Mouse (Mus musculus) central nervous system, embryonic 11.5 days (tissue): Measurements from ENCODE around the gene Arg2. TPM values are rescaled to one million over a fixed set of nuclear protein-coding genes. Genes with fewer than 3 reads are reported as not detected.

Experiments
- polyA plus RNA-seq: library from polyadenylated mRNA; depleted of rRNA; stranded (reverse); fragments of >200 nt; gene quantifications from 2 replicates; pipeline ENCODE4 v1.2.3, GENCODE M21; 2012; rRNA removed

Arg2 gene
- polyA plus RNA-seq = 1.4 and 3.2 TPM in 2 replicates

DNA sequence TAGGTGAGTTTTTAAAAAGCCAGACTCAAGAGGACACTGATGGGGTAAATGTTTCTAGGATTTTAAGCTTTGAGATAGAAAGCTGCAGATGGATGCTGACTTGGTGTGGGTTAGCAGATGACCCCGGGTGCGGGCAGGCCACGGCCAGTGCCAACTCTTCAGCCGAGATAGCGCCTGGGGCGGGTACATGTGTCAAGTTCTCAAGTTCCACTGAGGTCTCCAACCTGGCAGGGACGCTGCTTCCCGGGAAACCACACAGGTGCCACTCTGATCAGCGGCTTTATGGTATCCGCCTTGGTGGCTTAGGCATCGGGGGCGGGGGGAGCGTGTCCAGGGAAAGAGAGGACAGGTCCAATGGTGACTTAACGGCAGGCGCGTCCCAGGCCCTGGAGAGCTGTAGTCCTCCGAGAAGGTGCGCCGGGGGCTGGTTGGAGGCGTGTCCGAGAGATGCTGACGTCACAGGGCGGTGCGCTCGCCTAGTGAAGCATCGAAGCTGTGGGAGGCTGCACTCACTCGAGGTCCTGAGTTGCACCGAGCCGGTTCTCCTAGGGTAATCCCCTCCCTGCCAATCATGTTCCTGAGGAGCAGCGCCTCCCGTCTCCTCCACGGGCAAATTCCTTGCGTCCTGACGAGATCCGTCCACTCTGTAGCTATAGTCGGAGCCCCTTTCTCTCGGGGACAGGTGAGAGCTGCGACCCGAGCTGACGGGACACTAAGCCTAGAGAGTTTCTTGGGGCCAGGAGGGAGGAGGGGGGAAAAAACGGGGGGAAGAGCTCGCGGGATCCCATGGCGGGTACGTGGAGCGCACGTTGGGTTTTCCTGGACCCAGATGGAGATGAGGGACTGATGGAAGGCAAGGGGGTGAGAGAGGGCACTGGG is at the start of gene Arg2:
Gene Arg2, plus strand, starts transcription at position 479 of the 879 bp plus-strand sequence.

DNA sequence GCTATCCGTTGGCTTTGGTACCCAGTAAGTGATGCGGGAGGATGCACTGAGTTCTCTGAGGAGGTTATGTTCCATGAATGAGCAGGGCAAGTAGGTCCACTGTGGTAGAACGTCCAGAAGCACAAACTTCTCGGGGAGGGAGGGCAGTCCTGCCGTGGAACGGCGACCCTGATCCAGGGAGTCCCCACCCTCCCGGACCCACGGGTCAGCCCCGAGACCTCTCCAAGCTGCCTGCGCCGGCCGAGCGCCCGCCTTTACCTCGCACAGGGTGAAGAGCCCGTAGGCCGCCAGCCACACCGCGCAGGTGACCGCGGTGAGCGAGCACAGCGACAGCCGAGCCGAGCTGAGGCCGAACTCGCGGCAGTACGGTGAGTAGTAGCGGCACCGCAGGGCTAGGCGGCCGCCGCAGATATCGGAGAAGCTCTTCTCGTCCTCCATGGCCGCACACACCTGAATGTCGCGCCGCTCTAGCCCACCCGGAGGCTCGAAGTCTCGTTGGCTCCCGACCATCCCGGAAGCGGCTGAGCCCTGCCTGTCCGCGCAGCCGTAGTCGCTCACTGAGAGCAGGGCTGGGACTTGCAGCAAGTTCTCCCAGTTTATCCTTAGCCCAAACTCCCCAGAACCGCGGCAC is 41.3 kb upstream of the Arg2 start, which contains the start of gene Pigh:
Gene Pigh, minus strand, starts transcription at position 470 of the 631 bp plus-strand sequence.

DNA sequence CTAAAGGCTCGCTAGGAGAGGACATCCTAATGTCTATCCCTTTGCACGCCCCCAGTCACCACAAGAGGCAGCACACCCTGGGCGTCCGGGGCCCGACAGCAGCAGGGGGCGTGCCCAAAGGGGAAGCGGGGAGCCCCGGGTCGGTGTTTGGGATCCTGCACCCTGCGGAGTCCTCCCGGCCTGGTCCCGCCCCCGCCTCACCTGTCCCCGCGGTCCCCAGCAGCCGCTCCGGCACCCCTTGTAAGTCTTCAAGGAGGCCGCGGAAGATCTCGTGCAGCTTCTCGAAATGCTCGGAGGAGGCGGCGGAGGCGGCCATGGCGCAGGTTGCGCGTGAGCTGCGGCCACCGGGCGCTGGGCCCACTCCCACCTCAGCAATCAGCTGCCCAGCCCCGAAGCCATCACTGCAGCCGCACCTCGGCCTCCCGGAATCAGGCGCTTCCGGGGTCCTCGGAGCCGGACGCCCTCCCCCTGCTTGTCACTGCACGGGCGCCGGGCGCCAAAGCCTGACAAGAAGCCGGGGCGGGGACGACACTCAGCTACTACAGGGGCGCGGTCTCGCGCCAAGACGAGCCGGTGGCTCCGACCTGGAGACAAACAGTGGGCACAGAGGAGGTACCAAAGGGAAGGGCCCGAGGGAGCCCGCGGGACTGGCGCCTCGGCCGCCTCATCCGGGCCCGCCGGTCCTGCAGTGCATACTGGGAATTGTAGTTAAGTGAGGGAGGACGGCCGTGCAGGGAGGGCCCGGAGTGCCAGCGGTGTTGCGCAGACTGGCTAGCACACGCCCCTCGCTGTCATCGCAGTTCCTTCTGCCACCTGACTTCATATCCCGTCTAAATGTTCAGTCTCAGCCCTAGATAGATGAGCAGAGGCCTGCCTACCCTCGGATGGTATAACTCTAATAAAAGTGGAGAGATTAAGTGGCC is 41.7 kb downstream of the Arg2 start, which contains the start of gene Vti1b:
Gene Vti1b, minus strand, starts transcription at position 649 of the 923 bp plus-strand sequence.

DNA sequence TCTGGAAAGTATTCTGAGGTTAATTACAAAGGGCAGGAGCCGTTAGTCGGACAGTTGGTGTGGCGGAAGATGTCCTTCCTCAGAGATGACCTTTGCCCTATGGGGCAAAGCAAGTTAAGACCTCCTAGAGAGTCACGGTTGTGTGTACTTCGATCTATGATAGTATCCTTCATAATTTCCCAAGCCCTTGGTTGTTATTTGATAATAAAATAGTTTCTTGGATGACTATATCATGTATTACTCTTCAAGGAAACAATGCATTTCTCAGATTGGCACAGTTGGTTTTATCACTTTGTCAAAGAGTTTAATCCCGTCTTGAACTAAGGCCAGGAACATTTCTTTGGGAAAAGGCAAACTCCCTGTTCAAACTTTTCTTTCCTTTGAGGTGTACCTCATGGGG is 61.6 kb downstream of the Arg2 start, which contains the start of gene Rdh11:
Gene Rdh11, minus strand, starts transcription at position 101 of the 400 bp plus-strand sequence.

Other genes with a start within 250 kb of the Arg2 start
- gene Plek2, start 223.8 kb upstream of the Arg2 start, polyA plus RNA-seq = 1.7 and 3.0 TPM in 2 replicates
- 6.2 and 9.2 TPM in 2 replicates for gene Tmem229b, start 123.2 kb upstream of the Arg2 start, polyA plus RNA-seq
- 6.5 and 8.6 TPM in 2 replicates for gene Plekhh1, start 101.6 kb upstream of the Arg2 start, polyA plus RNA-seq
- 10.2 and 19.0 TPM in 2 replicates for gene Pigh, start 41.1 kb upstream of the Arg2 start, polyA plus RNA-seq
- gene Vti1b, start 41.9 kb downstream of the Arg2 start, polyA plus RNA-seq = 51.9 and 55.3 TPM in 2 replicates
- 21.1 and 24.3 TPM in 2 replicates for gene Rdh11, start 61.5 kb downstream of the Arg2 start, polyA plus RNA-seq
- 1.2 and 1.5 TPM in 2 replicates for gene Rdh12, start 78.1 kb downstream of the Arg2 start, polyA plus RNA-seq
- gene Zfyve26, start 165.5 kb downstream of the Arg2 start, polyA plus RNA-seq = 21.6 and 28.8 TPM in 2 replicates
- gene Rad51b, start 166.5 kb downstream of the Arg2 start, polyA plus RNA-seq = 4.1 TPM in 2 replicates